Mouse (Mus musculus) G1E (cell line): ENCODE results near the gene Glb1. TPM values are rescaled to one million over a fixed set of nuclear protein-coding genes. Genes with fewer than 3 reads are reported as not detected.

Source experiments
- ATAC-seq: 2 replicates; pipeline ENCODE4 v1.8.0; 2016; ENCODE audit warnings: mild to moderate bottlenecking; ENCODE audit not compliant: insufficient number of reproducible peaks, poor library complexity, low FRiP score, severe bottlenecking; ENCODE audit errors: extremely low read depth
- DNase-seq: peaks from one replicate; pipeline ENCODE4 v3.0.0; 2012; ENCODE audit warnings: low spot score
- H3K27me3 ChIP-seq: 2 replicates; pipeline ENCODE4 v1.6.1; 2012; ENCODE audit warnings: mild to moderate bottlenecking, low read length, inconsistent platforms; ENCODE audit not compliant: insufficient read depth
- H3K36me3 ChIP-seq: replicated peaks from 2 replicates; pipeline ENCODE3; 2012; ENCODE audit warnings: mild to moderate bottlenecking, inconsistent platforms
- H3K4me1 ChIP-seq: 2 replicates; pipeline ENCODE4 v1.6.1; 2012; ENCODE audit warnings: low read depth, low read length, inconsistent platforms, mixed read lengths; ENCODE audit not compliant: insufficient read depth
- H3K4me3 ChIP-seq: 2 replicates; pipeline ENCODE4 v1.5.1; 2012; ENCODE audit warnings: low read depth, mild to moderate bottlenecking, inconsistent platforms, low read length, moderate library complexity, mixed read lengths
- H3K9me3 ChIP-seq: replicated peaks from 2 replicates; pipeline ENCODE4 v1.6.1; 2012; ENCODE audit warnings: inconsistent platforms
- CTCF ChIP-seq: IDR thresholded peaks from 2 replicates; pipeline ENCODE4 v1.5.1; 2012; ENCODE audit warnings: low read depth, low read length, inconsistent platforms, mixed read lengths
- GATA1 ChIP-seq: IDR thresholded peaks from 2 replicates; pipeline ENCODE4 v1.6.1; 2012; ENCODE audit warnings: borderline replicate concordance, low read length, inconsistent platforms, mixed read lengths
- GATA2 ChIP-seq: IDR thresholded peaks from 2 replicates; pipeline ENCODE4 v1.6.1; 2012; ENCODE audit warnings: low read depth, low read length, inconsistent platforms, borderline replicate concordance
- POLR2AphosphoS5 ChIP-seq: IDR thresholded peaks from 2 replicates; pipeline ENCODE4 v1.6.1; 2012; ENCODE audit warnings: low read depth, low read length, inconsistent platforms; ENCODE audit not compliant: insufficient replicate concordance
- TAL1 ChIP-seq: conservative IDR thresholded peaks from 2 replicates; pipeline ENCODE4 v1.6.1; 2012; ENCODE audit warnings: low read depth, low read length, inconsistent platforms, mixed read lengths
- polyA plus RNA-seq: library from polyadenylated mRNA; stranded (reverse); fragments of >175 nt; gene quantifications from 2 replicates; pipeline ENCODE4 v1.2.3, GENCODE M21; 2012
- total RNA-seq, 2 experiments: library from RNA; stranded (forward) in 1 of 2; stranded (reverse) in 1 of 2; fragments of 200-1000 nt in 1 of 2; fragments of >200 nt in 1 of 2; fragmentation: Nextera tagmentation in 1 of 2; gene quantifications; 2 replicates each; pipeline ENCODE4 v1.2.3; 2014 to 2017

Glb1 gene
- total and polyA plus RNA-seq, 3 experiments = 7.6 to 26.6 (median 21.9) TPM

GRCm38 (mm10) chr9:114522041-114522440 is 121.2 kb downstream of the Glb1 start:
- ATAC-seq = no peak
- H3K4me1 ChIP-seq = no peaks in the 10 kb centered on the region; the same call in 1 of the 2 replicates
- TF ChIP-seq POLR2AphosphoS5 = no peak
- TF ChIP-seq GATA2 = no peak
- TF ChIP-seq GATA1 = no peak
- TF ChIP-seq CTCF = no peak
- TF ChIP-seq TAL1 = no peak
- H3K4me3 ChIP-seq = no peak overlapping the region
- DNase-seq = no peak
- H3K27me3 ChIP-seq = peaks cover 6% of the 10 kb centered on the region; the same call in 1 of the 2 replicates
- no peaks in the 10 kb centered on the region for H3K36me3 ChIP-seq
- no peaks in the 10 kb centered on the region for H3K9me3 ChIP-seq

- DNase-seq (no peak), ATAC-seq (no peak)
- Histone ChIP-seq H3K4me1 (no peaks in the 10 kb centered on the region; the same call in 1 of the 2 replicates), H3K9me3 (no peaks in the 10 kb centered on the region), H3K27me3 (peaks cover 8% of the 10 kb centered on the region; the same call in 1 of the 2 replicates), H3K4me3 (no peak overlapping the region), H3K36me3 (no peaks in the 10 kb centered on the region)
- TF ChIP-seq GATA1 = no peak
- TF ChIP-seq TAL1 = no peak
- no peak for TF ChIP-seq POLR2AphosphoS5
- TF ChIP-seq GATA2 = no peak
- TF ChIP-seq CTCF = no peak
These were observed 121.6 kb downstream of the Glb1 start for GRCm38 (mm10) chr9:114522501-114522900.

Other genes with a start within 250 kb of the Glb1 start
- not detected in 2 replicates for gene Bcl2a1c, start 70.9 kb upstream of the Glb1 start, total RNA-seq (2014; fragmentation: Nextera tagmentation)
- not detected in 2 replicates for gene Bcl2a1c, start 70.9 kb upstream of the Glb1 start, total RNA-seq (2017)
- gene Bcl2a1c, start 70.9 kb upstream of the Glb1 start, polyA plus RNA-seq = not detected in 2 replicates
- 14.9 and 17.9 TPM in 2 replicates for gene Crtap, start 10.4 kb upstream of the Glb1 start, total RNA-seq (2014; fragmentation: Nextera tagmentation)
- 11.0 and 12.6 TPM in 2 replicates for gene Crtap, start 10.4 kb upstream of the Glb1 start, total RNA-seq (2017)
- gene Crtap, start 10.4 kb upstream of the Glb1 start, polyA plus RNA-seq = 5.5 and 7.6 TPM in 2 replicates
- 4.6 and 6.2 TPM in 2 replicates for gene Tmppe, start within 50 bp of the Glb1 start, total RNA-seq (2014; fragmentation: Nextera tagmentation)
- gene Tmppe, start within 50 bp of the Glb1 start, total RNA-seq (2017) = 7.7 and 9.8 TPM in 2 replicates
- gene Tmppe, start within 50 bp of the Glb1 start, polyA plus RNA-seq = 3.5 and 4.6 TPM in 2 replicates
- gene Ccr4, start 103.8 kb downstream of the Glb1 start, total RNA-seq (2014; fragmentation: Nextera tagmentation) = not detected in 2 replicates
- not detected in 2 replicates for gene Ccr4, start 103.8 kb downstream of the Glb1 start, total RNA-seq (2017)
- not detected in 2 replicates for gene Ccr4, start 103.8 kb downstream of the Glb1 start, polyA plus RNA-seq
- gene C130032M10Rik, start 114.6 kb downstream of the Glb1 start, total RNA-seq (2014; fragmentation: Nextera tagmentation) = not detected in 2 replicates
- not detected in 2 replicates for gene C130032M10Rik, start 114.6 kb downstream of the Glb1 start, total RNA-seq (2017)
- gene C130032M10Rik, start 114.6 kb downstream of the Glb1 start, polyA plus RNA-seq = not detected in 2 replicates
- gene Trim71, start 163.3 kb downstream of the Glb1 start, total RNA-seq (2014; fragmentation: Nextera tagmentation) = not detected in 2 replicates
- 0.11 TPM in 1 of 2 replicates, not detected in the other for gene Trim71, start 163.3 kb downstream of the Glb1 start, total RNA-seq (2017)
- gene Trim71, start 163.3 kb downstream of the Glb1 start, polyA plus RNA-seq = not detected in 2 replicates
- gene Cnot10, start 239.1 kb downstream of the Glb1 start, total RNA-seq (2014; fragmentation: Nextera tagmentation) = 32.2 and 40.4 TPM in 2 replicates
- gene Cnot10, start 239.1 kb downstream of the Glb1 start, total RNA-seq (2017) = 45.0 and 45.8 TPM in 2 replicates
- gene Cnot10, start 239.1 kb downstream of the Glb1 start, polyA plus RNA-seq = 21.1 and 21.2 TPM in 2 replicates